Mouse (Mus musculus): ENCODE data around the gene Ints7.

- no peak for TF ChIP-seq POLR2A (IDR thresholded peaks at IDR 0.05; ENCODE audit: low read depth, low read length)
- no peak for TF ChIP-seq CTCF (conservative IDR thresholded peaks at IDR 0.05; ENCODE audit: insufficient read depth, insufficient read length, low read depth, low read length)
Observed at GRCm38 (mm10) chr1:191645921-191646320, 70.5 kb downstream of the Ints7 start.
